Mouse (Mus musculus) monocyte, adult 5-6 weeks (primary cell): ENCODE results near the gene Ralgds. TPM values are rescaled to one million over a fixed set of nuclear protein-coding genes. Genes with fewer than 3 reads are reported as not detected.
A peak's percentile ranks its signal among the peaks of the same experiment; 100 is the strongest.

Experiments used
- ATAC-seq: fragments of 153-309, 156-312 bp; replicated peaks from 2 replicates; pipeline ENCODE4 v1.8.0; 2017; ENCODE audit warnings: mild to moderate bottlenecking; ENCODE audit not compliant: low TSS enrichment, insufficient number of reproducible peaks, severe bottlenecking, poor library complexity, low FRiP score
- total RNA-seq: library from RNA; stranded (forward); fragments of 200-1000, 200-491, 200-594 nt; gene quantifications from 3 replicates; pipeline ENCODE4 v1.2.3, GENCODE M21; 2017

The Ralgds gene
- total RNA-seq, 1 experiment from 2014 or later = 14.6 TPM

- no peak for ATAC-seq
Measured at GRCm38 (mm10) chr2:28527436-28528353, 14.8 kb downstream of the Ralgds start.

- no peak for ATAC-seq
Measured at GRCm38 (mm10) chr2:28528354-28528730, 15.4 kb downstream of the Ralgds start.

- no peak for ATAC-seq
Measured at GRCm38 (mm10) chr2:28529856-28530255, 16.9 kb downstream of the Ralgds start.

GRCm38 (mm10) chr2:28530311-28530710, 17.4 kb downstream of the Ralgds start:
- ATAC-seq = no peak

- ATAC-seq = peak; percentile 84
Measured at GRCm38 (mm10) chr2:28532938-28533771, 20.2 kb downstream of the Ralgds start.

GRCm38 (mm10) chr2:28533901-28534435, 21.0 kb downstream of the Ralgds start:
- no peak for ATAC-seq

- no peak for ATAC-seq
Measured at GRCm38 (mm10) chr2:28534436-28535262, 21.7 kb downstream of the Ralgds start.

GRCm38 (mm10) chr2:28535263-28535540, 22.3 kb downstream of the Ralgds start:
- ATAC-seq = no peak

- no peak for ATAC-seq
Measured at GRCm38 (mm10) chr2:28535650-28536049, 22.7 kb downstream of the Ralgds start.

GRCm38 (mm10) chr2:28536166-28536565, 23.2 kb downstream of the Ralgds start:
- ATAC-seq = no peak

GRCm38 (mm10) chr2:28536766-28537633, 24.1 kb downstream of the Ralgds start:
- no peak for ATAC-seq

GRCm38 (mm10) chr2:28537634-28537920, 24.7 kb downstream of the Ralgds start:
- no peak for ATAC-seq

- no peak for ATAC-seq
Measured at GRCm38 (mm10) chr2:28537995-28538816, 25.3 kb downstream of the Ralgds start.

- no peak for ATAC-seq
Measured at GRCm38 (mm10) chr2:28538817-28539128, 25.8 kb downstream of the Ralgds start.

- ATAC-seq = no peak
Measured at GRCm38 (mm10) chr2:28539206-28539605, 26.3 kb downstream of the Ralgds start.

GRCm38 (mm10) chr2:28539949-28540348, 27.0 kb downstream of the Ralgds start:
- ATAC-seq = peak; percentile 92

GRCm38 (mm10) chr2:28540587-28541227, 27.8 kb downstream of the Ralgds start:
- no peak for ATAC-seq
